Mouse (Mus musculus) MEL (cell line): ENCODE measurements at regions not wholly inside any gene's neighbourhood (a gene's known extent, or its start where the extent isn't known, plus 50 kb on each side); places are given as distances from the start of the nearest gene placed in this dataset.

Experiments
- DNase-seq: peaks from one replicate; pipeline ENCODE4 v3.0.0; 2011; ENCODE audit warnings: low read depth, low spot score
- H3K27ac ChIP-seq: 2 replicates; pipeline ENCODE4 v1.5.1; 2012; ENCODE audit warnings: low read depth, mild to moderate bottlenecking, control low read depth, low read length, moderate library complexity; ENCODE audit not compliant: control insufficient read depth
- H3K27me3 ChIP-seq, 2 experiments: fragments of 150-350 bp in 1 of 2; sonication (generic) in 1 of 2; 2 replicates each; pipeline ENCODE4 v1.6.1; 2012; ENCODE audit warnings: low read length in 2 of 2, mild to moderate bottlenecking in 2 of 2, improper control_type of control experiment in 1 of 2, moderate library complexity in 1 of 2; ENCODE audit not compliant: insufficient read depth in 2 of 2, control insufficient read depth in 1 of 2
- H3K36me3 ChIP-seq, 2 experiments: 2 replicates each; pipeline ENCODE4 v1.6.1; 2012 to 2014; ENCODE audit warnings: low read length in 2 of 2, improper control_type of control experiment in 1 of 2, inconsistent platforms in 1 of 2, mild to moderate bottlenecking in 1 of 2; ENCODE audit not compliant: insufficient read depth in 2 of 2, control insufficient read depth in 1 of 2
- H3K4me1 ChIP-seq, 2 experiments: fragments of 150-350 bp in 1 of 2; sonication (generic) in 1 of 2; 2 replicates each; pipeline ENCODE4 v1.6.1; 2012; ENCODE audit warnings: low read length in 2 of 2, improper control_type of control experiment in 1 of 2, mild to moderate bottlenecking in 1 of 2; ENCODE audit not compliant: insufficient read depth in 2 of 2, control insufficient read depth in 1 of 2
- H3K4me3 ChIP-seq, 2 experiments: fragments of 150-350 bp in 1 of 2; sonication (generic) in 1 of 2; 2 replicates each; pipeline ENCODE4 v1.5.1; 2012; ENCODE audit warnings: low read depth in 2 of 2, low read length in 2 of 2, mild to moderate bottlenecking in 2 of 2, moderate library complexity in 2 of 2, control low read depth in 1 of 2, improper control_type of control experiment in 1 of 2; ENCODE audit not compliant: control insufficient read depth in 1 of 2, insufficient read depth in 1 of 2
- H3K79me2 ChIP-seq: 2 replicates; pipeline ENCODE4 v1.6.1; 2012; ENCODE audit warnings: mild to moderate bottlenecking, low read length, moderate library complexity; ENCODE audit not compliant: control insufficient read depth, poor library complexity, insufficient read depth
- H3K9ac ChIP-seq: 2 replicates; pipeline ENCODE4 v1.6.1; 2012; ENCODE audit warnings: low read depth, mild to moderate bottlenecking, control low read depth, low read length, moderate library complexity; ENCODE audit not compliant: control insufficient read depth, poor library complexity, severe bottlenecking
- H3K9me3 ChIP-seq: fragments of 150-350 bp; sonication (generic); replicated peaks from 2 replicates; pipeline ENCODE4 v1.6.1; 2012; ENCODE audit warnings: mild to moderate bottlenecking, low read length, improper control_type of control experiment, moderate library complexity; ENCODE audit not compliant: insufficient read depth
- CHD1 ChIP-seq: IDR thresholded peaks from 2 replicates; pipeline ENCODE4 v1.6.1; 2012; ENCODE audit warnings: low read depth, mild to moderate bottlenecking, inconsistent platforms, low read length, improper control_type of control experiment
- CTCF ChIP-seq, 3 experiments: IDR thresholded peaks in 2 of 3; conservative IDR thresholded peaks in 1 of 3; 2 replicates each; pipeline ENCODE4 v1.5.1; 2011 to 2012; ENCODE audit warnings: low read length in 3 of 3, low read depth in 2 of 3, mild to moderate bottlenecking in 2 of 3, improper control_type of control experiment in 1 of 3, inconsistent platforms in 1 of 3, mixed read lengths in 1 of 3, moderate library complexity in 1 of 3; ENCODE audit not compliant: control insufficient read depth in 1 of 3, insufficient read depth in 1 of 3, poor library complexity in 1 of 3, severe bottlenecking in 1 of 3
- E2F4 ChIP-seq: IDR thresholded peaks from 2 replicates; pipeline ENCODE4 v1.6.1; 2011; ENCODE audit warnings: low read depth, low read length, improper control_type of control experiment, borderline replicate concordance
- ELF1 ChIP-seq: IDR thresholded peaks from 2 replicates; pipeline ENCODE4 v1.6.1; 2014; ENCODE audit warnings: low read depth, mild to moderate bottlenecking, inconsistent platforms, low read length, improper control_type of control experiment, moderate library complexity
- ETS1 ChIP-seq: IDR thresholded peaks from 2 replicates; pipeline ENCODE4 v1.6.1; 2012; ENCODE audit warnings: low read depth, mild to moderate bottlenecking, inconsistent platforms, low read length, improper control_type of control experiment, moderate library complexity
- GATA1 ChIP-seq: IDR thresholded peaks from 2 replicates; pipeline ENCODE4 v1.6.1; 2011; ENCODE audit warnings: low read depth, low read length, improper control_type of control experiment
- JUND ChIP-seq: IDR thresholded peaks from 2 replicates; pipeline ENCODE4 v1.6.1; 2011; ENCODE audit warnings: low read depth, mild to moderate bottlenecking, improper control_type of control experiment, low read length
- MAX ChIP-seq: IDR thresholded peaks from 2 replicates; pipeline ENCODE4 v1.6.1; 2011; ENCODE audit warnings: low read length, improper control_type of control experiment
- MAZ ChIP-seq: IDR thresholded peaks from 2 replicates; pipeline ENCODE4 v1.6.1; 2012; ENCODE audit warnings: low read depth, mild to moderate bottlenecking, inconsistent platforms, low read length, improper control_type of control experiment
- MEF2A ChIP-seq: IDR thresholded peaks from 2 replicates; pipeline ENCODE4 v1.6.1; 2014; ENCODE audit warnings: low read depth, mild to moderate bottlenecking, inconsistent platforms, low read length, improper control_type of control experiment; ENCODE audit not compliant: poor library complexity, insufficient replicate concordance, severe bottlenecking; ENCODE audit errors: extremely low read depth
- MYB ChIP-seq: IDR thresholded peaks from 2 replicates; pipeline ENCODE4 v1.6.1; 2011; ENCODE audit warnings: mild to moderate bottlenecking, low read depth, low read length, improper control_type of control experiment
- NELFE ChIP-seq: IDR thresholded peaks from 2 replicates; pipeline ENCODE4 v1.6.1; 2011; ENCODE audit warnings: low read depth, low read length, improper control_type of control experiment
- POLR2AphosphoS5 ChIP-seq: IDR thresholded peaks from 2 replicates; pipeline ENCODE4 v1.6.1; 2012; ENCODE audit warnings: low read depth, borderline replicate concordance, mild to moderate bottlenecking, inconsistent platforms, low read length, moderate library complexity, mixed read lengths
- RAD21 ChIP-seq: IDR thresholded peaks from 2 replicates; pipeline ENCODE4 v1.6.1; 2011; ENCODE audit warnings: mild to moderate bottlenecking, low read depth, low read length, improper control_type of control experiment
- RCOR1 ChIP-seq: IDR thresholded peaks from 2 replicates; pipeline ENCODE4 v1.6.1; 2012; ENCODE audit warnings: low read depth, mild to moderate bottlenecking, inconsistent platforms, low read length, improper control_type of control experiment
- TAL1 ChIP-seq: IDR thresholded peaks from 2 replicates; pipeline ENCODE4 v1.6.1; 2012; ENCODE audit warnings: mild to moderate bottlenecking, inconsistent platforms, low read length, moderate library complexity, mixed read lengths
- TBP ChIP-seq: IDR thresholded peaks from 2 replicates; pipeline ENCODE4 v1.8.0; 2011; ENCODE audit warnings: low read depth, low read length, improper control_type of control experiment
- TCF12 ChIP-seq: IDR thresholded peaks from 2 replicates; pipeline ENCODE4 v1.6.1; 2014; ENCODE audit warnings: low read depth, mild to moderate bottlenecking, inconsistent platforms, low read length, improper control_type of control experiment, moderate library complexity
- UBTF ChIP-seq: IDR thresholded peaks from 2 replicates; pipeline ENCODE4 v1.6.1; 2012; ENCODE audit warnings: low read depth, mild to moderate bottlenecking, inconsistent platforms, low read length, improper control_type of control experiment, moderate library complexity, borderline replicate concordance; ENCODE audit not compliant: insufficient read depth
- ZC3H11A ChIP-seq: IDR thresholded peaks from 2 replicates; pipeline ENCODE4 v1.6.1; 2012; ENCODE audit warnings: low read depth, mild to moderate bottlenecking, inconsistent platforms, low read length, improper control_type of control experiment
- ZKSCAN1 ChIP-seq: IDR thresholded peaks from 2 replicates; pipeline ENCODE4 v1.6.1; 2012; ENCODE audit warnings: low read depth, mild to moderate bottlenecking, inconsistent platforms, low read length, improper control_type of control experiment, moderate library complexity
- ZMIZ1 ChIP-seq: IDR thresholded peaks from 2 replicates; pipeline ENCODE4 v1.6.1; 2012; ENCODE audit warnings: low read depth, mild to moderate bottlenecking, inconsistent platforms, low read length, improper control_type of control experiment, moderate library complexity

DNA sequence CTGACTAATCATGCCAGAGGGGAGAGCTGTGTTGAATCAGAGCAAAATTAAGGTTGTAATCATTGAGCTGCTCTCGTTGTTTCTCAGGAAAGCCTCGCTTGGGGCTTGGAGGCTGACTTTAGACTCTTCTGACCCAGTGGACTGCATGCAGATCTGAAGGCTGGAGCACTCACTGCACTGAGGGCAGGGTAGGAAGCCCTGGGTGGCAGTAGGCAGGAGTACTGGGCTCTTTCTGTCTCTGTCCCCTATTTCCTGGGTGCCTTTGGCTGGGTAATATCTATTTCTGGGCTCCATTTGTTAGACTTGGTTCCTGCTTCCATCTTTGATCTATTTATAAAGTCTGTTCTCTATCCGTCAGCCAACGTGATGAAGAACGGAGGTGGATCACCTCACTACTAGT, 140.1 kb upstream of the Zfp618 start:
- H3K9me3 ChIP-seq, result no peaks in the 10 kb centered on the region
- H3K4me1 ChIP-seq, result no peaks in the 10 kb centered on the region
- no peaks in the 10 kb centered on the region for H3K36me3 ChIP-seq
- no peaks in the 10 kb centered on the region for H3K27me3 ChIP-seq
- H3K9ac ChIP-seq, result no peak overlapping the region
- no peak overlapping the region for H3K4me3 ChIP-seq
- no peak for DNase-seq
- TF ChIP-seq MYB (no peak), POLR2AphosphoS5 (no peak), RCOR1 (no peak), MAX (no peak), ETS1 (no peak), ZMIZ1 (no peak), ZKSCAN1 (no peak), TCF12 (no peak), RAD21 (no peak), MAZ (no peak), GATA1 (no peak), ZC3H11A (no peak), TBP (no peak)
- TF ChIP-seq, all 39 proteins: peak for 0
- H3K79me2 ChIP-seq, result no peaks in the 10 kb centered on the region
- no peak overlapping the region for H3K27ac ChIP-seq

DNA sequence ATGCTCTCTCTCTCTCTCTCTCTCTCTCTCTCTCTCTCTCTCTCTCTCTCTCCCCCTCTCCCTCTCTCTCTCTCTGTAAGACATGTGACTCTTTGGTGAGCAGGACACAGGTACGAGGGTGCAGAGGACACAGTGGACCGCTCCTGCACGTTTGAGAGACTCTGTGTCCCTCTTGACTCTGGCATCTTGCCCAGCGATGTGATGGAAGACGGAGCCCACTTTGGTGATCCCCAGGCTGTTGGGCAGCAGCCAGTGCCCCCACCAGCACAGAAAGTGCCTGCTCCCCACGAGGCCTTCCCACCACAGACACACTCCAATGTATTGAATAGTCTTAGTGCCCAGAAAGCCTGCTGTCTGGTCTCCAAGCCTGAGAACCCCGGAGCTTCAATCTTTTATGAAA, 136.4 kb upstream of the Zfp618 start:
- Histone ChIP-seq H3K27ac (no peak overlapping the region), H3K9me3 (no peaks in the 10 kb centered on the region), H3K4me3 (no peak overlapping the region), H3K27me3 (no peaks in the 10 kb centered on the region), H3K36me3 (no peaks in the 10 kb centered on the region), H3K79me2 (no peaks in the 10 kb centered on the region), H3K4me1 (no peaks in the 10 kb centered on the region), H3K9ac (no peak overlapping the region)
- no peak for DNase-seq
- TF ChIP-seq ZMIZ1 (no peak), TAL1 (no peak), CTCF (IDR thresholded peaks at IDR 0.05 in 2 of 3, conservative IDR thresholded peaks at IDR 0.05 in 1 of 3; ENCODE audit: control insufficient read depth in 1 of 3, insufficient read depth in 1 of 3, low read depth in 2 of 3, low read length in 3 of 3, poor library complexity in 1 of 3, severe bottlenecking in 1 of 3) (no peak), CHD1 (no peak), JUND (no peak), RAD21 (no peak), MEF2A (no peak), ELF1 (no peak), E2F4 (no peak), ZKSCAN1 (no peak), UBTF (no peak), NELFE (no peak)
